In the genomic region with DNA sequence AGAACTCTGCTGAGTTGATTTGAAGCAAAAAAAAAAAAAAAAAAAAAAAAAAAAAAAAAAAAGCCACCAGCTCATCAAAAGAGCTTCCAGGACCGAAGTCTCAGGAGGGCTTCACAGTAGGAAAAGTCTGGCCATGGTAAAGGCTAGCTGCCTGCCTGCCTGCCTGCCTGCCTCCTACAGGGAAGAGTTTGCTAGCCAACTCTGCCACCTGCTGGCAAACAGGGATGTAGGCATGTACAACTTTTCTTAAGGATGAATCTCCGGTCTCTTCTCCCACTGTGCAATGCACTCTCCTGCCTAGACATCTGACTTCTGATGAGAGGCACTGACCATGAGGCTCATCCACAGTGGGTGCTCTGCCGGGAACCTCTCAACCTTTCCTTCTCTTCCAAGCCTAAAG, we compare ENCODE assay signal across 8 mouse cellular contexts.
DNase-seq lines count a peak whose midpoint lies in the region; ATAC-seq lines count a peak whose summit lies in the region.

No protein-coding gene starts in this region.

- intact Hi-C loops in left cerebral cortex, postnatal 36 days (cut with DNase I) = loop anchor here (2.0 to 5.0 kb wide), 2 partner anchors 59 to 156 kb away; a partner anchor contains a TSS

- H3K9ac ChIP-seq in intestine, embryonic 14.5 days (ENCODE audit: low read length) = no peak overlapping the region
- H3K9ac ChIP-seq in midbrain, embryonic 14.5 days (replicated peaks; ENCODE audit: low read length) = no peak overlapping the region
- no peak overlapping the region for H3K9ac ChIP-seq in stomach, embryonic 14.5 days (replicated peaks; ENCODE audit: low read depth, low read length)

- no peaks in the 10 kb centered on the region for H3K9me3 ChIP-seq in intestine, embryonic 14.5 days (ENCODE audit: control insufficient read depth, low read length)
- H3K9me3 ChIP-seq in midbrain, embryonic 14.5 days (ENCODE audit: control insufficient read depth, low read length) = no peaks in the 10 kb centered on the region
- H3K9me3 ChIP-seq in stomach, embryonic 14.5 days (ENCODE audit: control insufficient read depth, low read depth, low read length) = no peaks in the 10 kb centered on the region

- peak; percentile 53; the same call in 1 of the 2 replicates for ATAC-seq in intestine, embryonic 14.5 days (replicated peaks; ENCODE audit: low FRiP score, low TSS enrichment, low read depth)
- 0 out of 2 replicates have a peak, but pooled peaks have one; percentile 51 for ATAC-seq in midbrain, embryonic 14.5 days (ENCODE audit: low FRiP score, low TSS enrichment)
- peak; percentile 54; the same call in 1 of the 2 replicates for ATAC-seq in stomach, embryonic 14.5 days (ENCODE audit: insufficient number of reproducible peaks, insufficient read depth, low FRiP score, low read depth)

- H3K4me1 ChIP-seq in intestine, embryonic 14.5 days (replicated peaks; ENCODE audit: control insufficient read depth, insufficient read depth, low read length) = no peaks in the 10 kb centered on the region
- peaks cover 5% of the 10 kb centered on the region; the same call in 1 of the 2 replicates for H3K4me1 ChIP-seq in midbrain, embryonic 14.5 days (ENCODE audit: control insufficient read depth, insufficient read depth, low read length)
- H3K4me1 ChIP-seq in stomach, embryonic 14.5 days (ENCODE audit: control insufficient read depth, insufficient read depth, low read length) = no peaks in the 10 kb centered on the region

- H3K36me3 ChIP-seq in intestine, embryonic 14.5 days (ENCODE audit: control insufficient read depth, insufficient read depth, low read length) = 0 out of 2 replicates have a peak, but pooled peaks cover 3% of the 10 kb centered on the region
- H3K36me3 ChIP-seq in midbrain, embryonic 14.5 days (ENCODE audit: control insufficient read depth, insufficient read depth, low read length) = no peaks in the 10 kb centered on the region
- H3K36me3 ChIP-seq in stomach, embryonic 14.5 days (ENCODE audit: control insufficient read depth, insufficient read depth, low read length) = no peaks in the 10 kb centered on the region

- no peak overlapping the region for H3K4me2 ChIP-seq in intestine, embryonic 14.5 days (ENCODE audit: low read length)
- H3K4me2 ChIP-seq in midbrain, embryonic 14.5 days (ENCODE audit: low read length) = no peak overlapping the region
- no peak overlapping the region for H3K4me2 ChIP-seq in stomach, embryonic 14.5 days (replicated peaks; ENCODE audit: low read depth, low read length)

- no peak overlapping the region for H3K4me3 ChIP-seq in intestine, embryonic 14.5 days (ENCODE audit: low read depth, low read length)
- H3K4me3 ChIP-seq in midbrain, embryonic 14.5 days (replicated peaks; ENCODE audit: low read depth, low read length) = no peak overlapping the region
- H3K4me3 ChIP-seq in stomach, embryonic 14.5 days (ENCODE audit: low read depth, low read length) = no peak overlapping the region

- no peaks in the 10 kb centered on the region for H3K27me3 ChIP-seq in intestine, embryonic 14.5 days (replicated peaks; ENCODE audit: control insufficient read depth, insufficient read depth, low read length)
- H3K27me3 ChIP-seq in midbrain, embryonic 14.5 days (ENCODE audit: control insufficient read depth, insufficient read depth, low read length) = no peaks in the 10 kb centered on the region
- H3K27me3 ChIP-seq in stomach, embryonic 14.5 days (ENCODE audit: control insufficient read depth, insufficient read depth, low read length) = no peaks in the 10 kb centered on the region

- 14% methylated on average over 3 of the region's 3 CpGs for WGBS in intestine, embryonic 14.5 days
- WGBS in midbrain, embryonic 14.5 days = 12% methylated on average over 3 of the region's 3 CpGs
- 12% methylated on average over 3 of the region's 3 CpGs for WGBS in stomach, embryonic 14.5 days

- H3K27ac ChIP-seq in intestine, embryonic 14.5 days (ENCODE audit: low read depth) = no peak overlapping the region
- no peak overlapping the region for H3K27ac ChIP-seq in midbrain, embryonic 14.5 days (replicated peaks; ENCODE audit: low read depth, low read length)
- no peak overlapping the region for H3K27ac ChIP-seq in stomach, embryonic 14.5 days (ENCODE audit: low read length)

- peak; percentile 74 for DNase-seq in urinary bladder, postnatal 14 days (ENCODE audit: low spot score)
- no peak for DNase-seq in urinary bladder, adult 2 months (ENCODE audit: low spot score)
- peak; percentile 53 to 66 for DNase-seq in cerebellum, postnatal 4 days (ENCODE audit: low spot score in 2 of 2)
- DNase-seq in gastrocnemius, adult 18-20 months (ENCODE audit: low spot score) = peak; percentile 57
- peak; percentile 70 for DNase-seq in intestine, embryonic 14.5 days (ENCODE audit: low spot score)
- peak; percentile 70 to 75 for DNase-seq in left cerebral cortex, postnatal 36 days (ENCODE audit: low spot score in 2 of 2)
- peak; percentile 87 for DNase-seq in midbrain, embryonic 14.5 days
